Mouse (Mus musculus): Measurements from ENCODE around the gene Catsperg1.
"Not testable (repeated sequence)": the region's sequence is repeated elsewhere in the genome, so short reads cannot be mapped to it uniquely, and the experiment has no call there.

The Catsperg1 gene

DNA sequence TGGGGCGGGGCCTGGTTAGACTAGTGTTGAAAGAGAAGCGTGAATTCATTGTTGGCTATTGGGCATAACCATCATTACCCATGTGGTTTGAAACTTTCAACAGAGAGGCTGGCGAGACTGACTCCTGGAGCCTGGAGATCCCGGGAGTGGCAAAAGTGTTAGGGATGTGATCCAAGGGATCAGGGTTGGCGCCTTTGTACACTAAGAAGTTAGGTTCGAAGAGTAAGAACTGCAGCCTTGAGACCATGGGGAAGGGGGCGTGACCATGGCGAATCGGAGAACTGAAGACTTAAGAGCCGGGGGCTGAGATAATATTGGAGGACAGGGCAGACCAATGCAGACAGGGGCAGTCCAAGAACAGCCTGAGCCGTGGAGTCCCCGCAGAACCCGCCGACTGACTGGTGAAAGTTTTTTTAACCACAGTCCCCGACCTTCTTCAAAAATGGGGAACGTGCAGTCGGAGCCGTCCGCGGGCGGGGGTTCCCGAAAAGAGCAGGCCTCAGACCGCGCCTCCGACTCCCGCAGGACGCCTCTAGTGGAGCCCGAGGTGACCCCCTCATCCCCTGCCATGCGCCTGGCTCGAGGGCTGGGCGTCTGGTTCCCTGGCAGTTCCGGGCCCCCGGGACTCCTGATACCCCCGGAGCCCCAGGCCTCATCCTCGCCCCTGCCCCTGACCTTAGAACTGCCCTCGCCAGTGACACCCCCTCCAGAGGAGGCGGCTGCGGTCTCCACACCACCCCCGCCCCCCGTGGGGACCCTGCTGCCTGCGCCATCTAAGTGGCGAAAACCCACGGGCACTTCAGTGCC, 42.9 kb downstream of the Catsperg1 start:
- no peak for DNase-seq (ENCODE audit: low read depth, low spot score)

DNA sequence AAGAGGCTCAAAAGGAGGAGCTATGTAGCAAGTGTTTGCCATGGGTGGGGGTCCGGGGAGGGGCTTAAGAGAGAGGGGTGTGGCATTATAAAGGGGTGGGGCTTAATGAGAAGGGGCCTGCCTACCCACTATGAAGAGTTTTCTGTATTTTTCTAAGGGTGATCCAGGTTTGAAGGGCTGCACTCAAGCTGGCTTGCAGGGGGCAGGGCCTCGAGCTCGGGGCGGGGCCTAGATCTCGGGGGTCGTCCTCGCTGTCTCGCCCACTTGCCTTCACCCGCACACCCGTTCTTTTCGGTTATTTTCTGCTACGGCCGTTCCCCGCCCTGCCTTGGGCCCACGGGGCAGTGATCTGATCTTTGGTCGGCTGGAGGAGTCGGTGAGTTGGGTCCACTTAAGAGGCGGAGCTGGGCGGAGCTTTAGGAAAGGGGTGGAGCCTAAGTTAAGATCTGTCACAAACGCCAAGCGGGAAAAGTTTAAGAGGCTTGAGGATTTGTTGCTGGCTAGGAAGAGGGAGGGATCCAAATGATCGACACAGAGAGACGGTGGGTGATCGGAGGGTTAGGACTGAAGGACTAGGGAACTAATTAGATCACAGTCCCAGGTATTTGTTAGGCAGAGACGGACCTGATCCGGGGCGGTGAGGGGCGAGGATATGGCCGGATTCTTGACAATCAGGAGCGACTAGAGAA, 43.6 kb downstream of the Catsperg1 start, which contains the start of the genes Ggn and Spred3:
Gene Ggn (plus strand): TSS at position 145 of the 689 bp plus-strand sequence.
Gene Spred3 (minus strand): TSS at position 346 of the 689 bp plus-strand sequence.
- peak; percentile 92 for DNase-seq (ENCODE audit: low read depth, low spot score)

DNA sequence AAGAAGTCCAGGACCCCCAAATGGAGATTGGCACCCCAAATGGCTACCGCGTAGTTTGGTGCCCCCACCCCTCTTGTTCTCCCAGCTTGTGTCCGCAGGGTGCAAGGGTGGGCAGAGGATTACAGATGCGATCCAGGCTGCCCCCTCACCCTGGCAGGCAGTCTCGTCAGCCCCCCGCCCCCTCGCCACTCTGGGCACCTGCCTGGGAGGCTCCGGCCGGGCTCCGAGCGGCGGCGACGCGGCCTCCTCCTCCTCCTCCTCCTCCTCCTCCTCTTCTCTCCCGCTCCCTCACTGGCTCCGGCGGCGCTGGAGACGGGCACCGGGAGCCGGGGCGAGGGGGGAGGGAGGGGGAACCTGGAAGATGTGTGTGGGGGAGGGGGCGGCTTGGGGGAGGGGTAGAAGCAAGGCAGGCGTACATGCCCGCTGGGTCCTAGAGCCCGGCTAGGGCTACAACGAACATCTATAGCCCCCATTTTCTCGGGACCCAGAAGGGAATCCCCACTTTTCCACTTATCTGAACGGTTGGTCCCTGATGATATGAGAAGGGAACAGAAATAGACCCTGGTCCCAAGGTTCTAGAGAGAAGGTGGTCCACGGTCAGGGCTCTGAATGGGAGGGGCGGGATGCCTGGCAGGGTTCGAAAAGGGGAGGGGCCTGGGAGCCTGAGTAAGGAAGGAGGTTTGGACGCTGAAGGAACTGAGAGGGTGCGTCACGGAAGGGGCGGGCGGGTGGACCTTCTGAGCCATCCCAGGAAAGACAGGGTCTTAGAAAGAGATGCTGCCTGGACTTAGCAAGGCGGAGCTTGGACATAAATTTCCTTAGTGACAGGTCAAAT, 44.4 kb downstream of the Catsperg1 start:
- peak; percentile 97 for DNase-seq (ENCODE audit: low read depth, low spot score)

DNA sequence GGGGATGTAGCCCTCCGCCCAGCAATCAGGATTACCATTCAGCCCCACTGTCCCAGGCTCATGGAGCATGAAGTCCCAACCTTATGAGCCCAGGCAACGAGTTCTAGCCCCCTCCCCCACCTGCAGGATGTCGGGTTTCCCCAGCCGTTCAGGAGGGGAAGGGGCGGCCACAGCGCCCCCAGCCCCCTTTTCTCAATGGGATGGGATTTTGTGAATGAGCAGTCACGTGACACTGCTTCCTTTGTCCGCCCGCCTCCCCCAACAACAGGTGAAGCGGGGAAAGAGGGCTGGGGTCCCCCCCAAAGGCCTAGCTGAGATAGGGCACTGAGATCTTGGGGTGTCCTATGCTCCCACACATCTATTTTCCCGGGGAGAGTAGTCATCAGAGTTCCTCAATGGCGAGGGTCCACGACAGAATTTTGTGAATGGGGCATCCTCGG, 45.0 kb downstream of the Catsperg1 start:
- DNase-seq (ENCODE audit: low read depth, low spot score): peak; percentile 52

DNA sequence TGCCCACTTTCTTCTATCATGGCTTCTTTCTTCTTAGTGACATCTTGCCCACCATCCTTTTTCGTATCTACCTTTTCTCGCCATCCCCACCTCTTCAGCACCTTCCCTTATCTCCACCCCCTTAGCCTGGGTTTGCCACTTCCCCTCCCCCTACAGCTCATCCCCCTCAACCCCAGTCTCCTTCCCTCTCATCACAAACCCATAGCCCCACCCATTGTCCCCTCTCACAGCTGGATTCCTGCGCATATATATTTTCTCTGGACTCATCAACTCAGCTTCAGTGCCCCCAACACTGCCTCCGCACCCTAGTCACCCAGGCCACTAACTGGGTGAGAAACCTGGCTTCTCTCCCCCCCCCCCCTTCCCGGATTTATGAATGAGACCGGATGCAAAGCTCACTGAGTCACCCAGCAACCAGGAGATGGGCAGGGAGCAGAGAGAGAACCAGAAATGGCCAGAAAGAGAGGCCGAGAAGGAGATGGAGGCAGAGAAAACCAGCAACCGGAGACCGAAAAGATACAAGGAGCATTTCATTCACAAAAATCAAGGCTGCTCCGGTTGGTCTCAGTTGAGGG, 45.6 kb downstream of the Catsperg1 start:
- DNase-seq (ENCODE audit: low read depth, low spot score): peak; percentile 52

DNA sequence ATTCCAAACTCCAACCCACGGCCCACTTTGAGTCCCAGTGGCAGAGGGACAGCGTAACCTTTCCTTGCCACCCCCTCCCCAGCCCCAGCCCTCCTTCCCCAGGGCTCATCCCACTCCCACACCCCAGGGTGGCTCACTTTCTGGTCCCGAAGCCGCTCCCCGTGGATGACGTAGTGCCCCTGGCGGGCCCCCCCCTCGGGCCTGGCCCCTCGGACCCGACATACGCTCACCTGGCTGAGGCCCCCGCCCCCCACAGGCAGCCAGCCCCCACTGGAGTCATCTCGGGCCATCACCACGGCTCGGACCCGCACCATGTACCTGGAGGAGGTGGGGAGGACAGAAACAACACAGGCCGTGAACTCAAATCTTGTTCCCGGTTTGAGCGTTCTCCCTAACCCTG, 46.2 kb downstream of the Catsperg1 start:
- no peak for DNase-seq (ENCODE audit: low read depth, low spot score)

DNA sequence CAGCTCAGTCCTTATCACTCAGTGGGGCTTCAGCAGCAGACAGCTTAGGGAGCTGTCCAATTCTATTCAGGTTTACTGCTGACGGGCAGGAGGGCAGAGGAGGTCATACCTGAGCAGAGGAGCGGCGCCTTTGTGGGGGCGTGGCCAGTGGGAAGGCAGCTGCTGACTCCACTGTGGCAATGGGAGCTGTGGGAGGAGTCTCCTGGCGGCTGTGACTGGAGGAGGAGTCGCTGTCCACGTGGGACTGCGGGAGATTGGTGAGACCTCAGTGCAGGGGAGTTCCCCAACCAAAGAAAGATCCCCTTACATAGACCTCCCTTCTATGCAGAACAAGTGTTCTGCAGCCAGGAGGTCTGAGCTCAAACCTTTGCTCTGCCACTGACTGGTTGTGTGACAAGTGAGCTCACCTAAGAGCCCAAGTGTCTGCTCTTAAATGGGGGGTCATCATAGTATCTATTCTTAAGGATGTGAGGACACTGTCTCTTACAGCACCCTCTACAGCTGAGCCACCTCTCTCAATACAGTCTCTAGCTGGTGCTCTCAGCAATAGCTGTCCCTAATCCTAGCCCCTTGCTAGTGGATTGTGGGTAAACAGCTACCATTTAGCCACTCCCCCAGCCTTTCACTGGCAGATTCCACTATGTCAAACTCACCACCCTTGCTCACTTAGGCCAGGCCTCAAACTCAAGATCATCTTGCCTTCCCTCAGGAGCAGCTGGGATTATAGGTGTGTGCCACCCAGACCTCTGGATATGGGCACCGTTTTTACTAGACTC, 50.9 kb downstream of the Catsperg1 start:
- DNase-seq (ENCODE audit: low read depth, low spot score): peak; percentile 99

DNA sequence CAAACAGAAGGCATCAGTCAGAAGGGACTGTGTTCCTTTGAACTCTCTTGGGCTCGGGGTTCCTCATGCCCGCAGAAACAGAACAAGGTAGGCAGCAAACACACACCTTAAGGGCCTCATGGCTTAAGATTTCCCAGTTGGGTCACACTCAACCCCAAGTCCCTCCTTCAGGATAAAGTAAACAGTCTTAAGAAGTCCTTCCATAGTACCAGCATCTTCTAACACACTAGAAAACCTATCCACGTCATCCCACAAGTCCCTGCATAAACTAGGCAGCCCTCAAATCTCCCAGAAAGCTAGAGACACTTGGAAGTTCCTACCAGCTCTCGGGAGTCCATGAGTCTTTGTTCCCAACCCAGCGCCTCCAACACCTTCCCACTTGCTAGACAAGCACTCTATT, 51.5 kb downstream of the Catsperg1 start:
- DNase-seq (ENCODE audit: low read depth, low spot score): no peak

DNA sequence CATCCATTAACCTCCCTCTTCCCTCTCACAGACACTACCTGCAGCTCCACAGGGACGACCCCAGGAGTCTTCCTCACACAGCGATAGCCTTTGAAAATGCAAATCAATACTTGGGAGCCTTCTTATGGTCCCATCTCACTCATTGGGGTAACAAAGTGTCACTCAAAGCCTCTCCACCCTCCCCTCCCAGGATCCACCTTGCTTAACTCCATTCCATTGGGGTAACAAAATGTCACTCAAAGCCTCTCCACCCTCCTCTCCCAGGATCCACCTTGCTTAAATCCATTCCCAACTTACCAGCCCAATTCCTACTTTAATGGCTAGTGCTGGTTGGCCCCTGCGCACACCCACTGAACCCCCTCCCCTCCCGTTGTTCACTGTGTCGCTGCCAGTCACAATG, 55.6 kb downstream of the Catsperg1 start:
- DNase-seq (ENCODE audit: low read depth, low spot score): peak; percentile 99

DNA sequence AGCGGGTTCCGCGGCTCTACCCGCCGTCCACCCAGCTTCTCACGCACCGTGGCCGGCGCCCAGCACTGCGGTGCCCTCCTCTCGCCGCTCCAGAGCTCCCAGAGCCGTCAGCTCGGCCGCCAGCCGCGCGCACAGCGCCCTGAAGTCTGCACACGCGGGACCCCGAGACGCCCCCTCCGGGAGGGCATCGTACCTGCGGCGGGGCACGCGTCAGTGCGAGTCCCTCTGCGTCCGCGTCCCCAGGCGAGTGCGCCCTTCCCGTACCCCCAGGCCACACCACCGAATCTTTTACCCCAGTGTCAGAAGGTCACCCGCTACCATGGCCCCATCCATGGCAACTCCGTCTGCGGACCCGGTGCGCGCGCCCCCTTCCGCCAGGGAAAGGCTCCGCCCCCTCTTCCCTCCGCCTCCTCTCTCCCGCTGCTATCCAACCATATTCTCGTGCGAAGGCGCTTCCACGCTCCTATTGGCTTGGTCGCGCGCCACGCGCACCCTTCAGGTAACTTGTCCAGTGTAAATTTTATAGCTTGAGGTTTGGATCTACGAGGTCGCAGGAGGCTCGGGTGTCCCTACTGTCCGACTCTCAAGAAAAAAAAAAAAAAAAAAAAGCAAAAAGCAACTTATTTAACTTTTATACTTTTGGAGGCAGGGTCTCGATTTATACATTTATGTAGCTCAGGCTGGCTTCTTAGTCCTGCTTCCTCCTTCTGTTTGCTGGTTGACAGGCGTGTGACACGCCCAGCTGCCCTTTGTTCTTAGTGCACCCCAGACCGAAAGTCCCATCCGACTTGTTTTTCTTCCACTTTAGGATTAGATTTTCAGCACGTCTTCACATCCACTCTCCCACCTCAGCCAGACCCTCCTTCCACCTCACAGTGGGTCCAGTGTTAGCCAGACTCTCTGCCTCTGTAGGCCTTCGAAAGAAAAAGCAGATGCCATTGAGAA, 57.7 kb downstream of the Catsperg1 start, which contains the start of gene Fam98c:
Gene Fam98c (minus strand): TSS at position 397 of the 945 bp plus-strand sequence.
- DNase-seq (ENCODE audit: low read depth, low spot score): peak; percentile 93

DNA sequence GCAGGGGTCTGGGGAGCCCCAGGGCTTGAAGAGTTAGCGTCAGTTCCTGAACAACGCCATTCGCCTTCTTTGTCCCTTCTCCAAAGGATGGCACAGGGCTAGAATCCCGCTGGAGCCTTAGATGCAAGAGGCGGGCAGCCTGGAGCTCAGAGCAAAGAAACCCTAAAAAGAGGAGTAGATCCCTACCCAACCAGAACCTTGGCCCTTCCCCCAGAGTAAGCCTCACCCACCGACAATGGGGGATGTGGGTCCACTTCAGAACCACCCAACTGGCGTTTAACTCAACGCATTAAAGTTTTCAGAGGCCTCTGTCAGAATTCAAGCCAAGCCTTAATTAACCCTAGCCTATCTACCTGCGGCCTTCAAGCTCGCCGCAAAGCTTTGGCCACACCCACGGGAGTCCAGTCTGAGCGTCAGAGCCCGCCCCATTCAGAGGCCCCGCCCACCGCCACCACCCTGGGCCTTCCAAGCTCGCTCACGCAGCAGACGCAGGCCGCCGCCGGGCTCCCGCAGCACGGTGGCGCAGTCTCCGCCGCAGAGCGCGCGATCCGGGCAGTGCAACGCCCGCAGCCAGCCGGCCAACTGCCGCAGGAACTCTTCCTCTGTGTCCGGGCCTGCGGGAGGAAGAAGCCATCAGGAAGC, 58.5 kb downstream of the Catsperg1 start:
- DNase-seq (ENCODE audit: low read depth, low spot score): peak; percentile 93

DNA sequence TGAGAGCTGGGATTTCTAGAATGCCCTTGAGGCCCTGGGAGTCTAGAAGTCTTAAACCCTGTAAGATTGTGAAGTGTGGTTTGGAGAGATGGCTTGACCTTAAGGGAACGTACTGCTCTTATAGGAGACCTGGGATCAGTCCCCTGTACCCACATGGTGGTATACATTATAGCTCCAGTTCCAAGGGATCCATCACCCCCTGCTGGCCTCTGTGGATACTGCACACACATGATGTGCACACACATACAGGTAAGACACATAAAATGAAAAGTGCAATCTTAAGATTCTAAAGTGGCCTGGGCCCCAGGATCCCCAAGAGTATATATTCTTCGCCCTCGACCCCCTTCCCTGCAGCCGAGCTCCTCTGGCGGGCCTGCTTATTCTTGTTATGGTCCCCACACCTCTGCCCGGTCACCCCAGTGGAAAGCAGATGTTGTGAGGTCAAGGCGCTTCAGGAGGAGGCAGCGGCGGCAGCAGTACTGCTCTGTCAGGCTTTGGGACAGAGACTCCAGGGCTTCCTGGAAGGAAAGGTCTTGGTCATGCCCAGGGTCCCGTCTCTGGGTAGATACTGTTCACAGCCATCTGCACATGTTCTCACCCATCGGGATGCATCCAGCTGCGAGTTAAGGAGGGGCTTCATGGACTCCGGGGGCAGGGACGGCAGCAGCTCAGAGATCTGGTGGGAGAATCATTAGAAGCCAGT, 59.7 kb downstream of the Catsperg1 start:
- DNase-seq (ENCODE audit: low read depth, low spot score): peak; percentile 86

DNA sequence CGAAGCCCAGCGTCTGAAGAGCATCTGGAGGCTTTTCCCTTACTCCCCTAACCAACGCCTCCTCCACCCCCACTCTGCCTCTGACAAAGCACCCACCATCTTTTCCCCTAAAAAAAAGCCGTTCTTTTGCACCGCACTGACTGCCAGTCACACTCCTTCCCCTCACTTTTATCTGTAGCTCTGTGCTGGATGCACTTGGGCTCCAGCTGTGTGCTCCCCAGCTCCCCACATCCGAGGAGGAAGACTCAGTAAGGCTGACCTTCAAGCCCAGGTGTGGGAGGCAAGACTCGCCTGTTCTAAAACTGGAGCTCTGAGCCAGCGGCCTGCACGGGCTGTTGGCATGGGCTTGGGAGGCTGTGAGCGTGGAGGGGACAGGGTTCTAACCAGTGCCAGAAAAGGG, 62.3 kb downstream of the Catsperg1 start:
- DNase-seq (ENCODE audit: low read depth, low spot score): no peak

DNA sequence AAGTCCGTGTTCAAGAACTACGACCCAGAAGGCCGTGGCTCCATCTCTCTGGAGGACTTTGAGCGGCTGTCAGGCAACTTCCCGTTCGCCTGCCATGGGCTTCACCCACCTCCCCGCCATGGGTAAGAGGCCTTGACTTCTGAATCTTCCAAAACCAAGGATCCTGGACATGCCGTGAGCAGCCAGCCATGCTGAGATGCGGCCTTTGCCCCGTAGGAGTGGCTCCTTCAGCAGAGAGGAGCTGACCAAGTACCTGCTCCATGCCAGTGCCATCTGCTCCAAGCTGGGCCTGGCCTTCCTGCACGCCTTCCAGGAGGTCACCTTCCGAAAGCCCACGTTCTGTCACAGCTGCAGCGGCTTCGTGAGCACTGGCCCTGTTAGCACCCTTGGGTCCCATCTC, 65.1 kb downstream of the Catsperg1 start:
- DNase-seq (ENCODE audit: low read depth, low spot score): no peak

DNA sequence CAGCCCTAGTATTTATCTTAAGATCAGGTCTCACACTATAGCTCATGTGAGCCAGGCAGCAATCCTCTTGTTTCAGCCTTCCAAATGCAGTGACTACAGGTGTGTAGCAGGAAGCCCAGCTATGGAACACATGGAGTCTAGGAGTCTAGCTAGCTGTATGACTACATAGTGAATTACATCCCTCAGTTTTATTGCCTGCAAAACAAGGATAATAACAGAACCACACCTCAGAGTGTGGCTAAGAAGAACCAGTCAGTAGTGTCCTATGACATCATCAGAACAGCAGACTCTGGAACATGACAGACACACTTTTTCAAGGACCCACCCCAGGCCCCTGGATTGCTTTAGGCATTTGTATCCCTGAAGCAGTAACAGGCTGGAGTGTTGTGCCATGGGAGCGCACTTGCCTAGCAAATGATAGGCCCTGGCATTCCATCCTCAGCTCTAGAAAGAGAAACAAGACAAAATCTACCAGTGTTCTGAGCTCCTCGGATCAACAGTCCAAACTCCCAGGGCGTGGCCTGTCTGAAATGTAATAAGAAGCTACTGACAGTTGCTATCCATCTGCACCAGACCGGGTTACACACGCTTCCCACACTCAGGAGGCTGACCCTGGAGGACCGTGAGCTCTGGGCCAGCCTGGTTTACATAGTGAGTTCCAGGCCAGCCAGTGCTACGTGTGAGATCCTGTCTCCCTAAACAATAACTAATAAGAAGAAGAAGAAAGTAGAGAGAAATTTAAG, 67.0 kb downstream of the Catsperg1 start:
- no peak for DNase-seq (ENCODE audit: low read depth, low spot score)

DNA sequence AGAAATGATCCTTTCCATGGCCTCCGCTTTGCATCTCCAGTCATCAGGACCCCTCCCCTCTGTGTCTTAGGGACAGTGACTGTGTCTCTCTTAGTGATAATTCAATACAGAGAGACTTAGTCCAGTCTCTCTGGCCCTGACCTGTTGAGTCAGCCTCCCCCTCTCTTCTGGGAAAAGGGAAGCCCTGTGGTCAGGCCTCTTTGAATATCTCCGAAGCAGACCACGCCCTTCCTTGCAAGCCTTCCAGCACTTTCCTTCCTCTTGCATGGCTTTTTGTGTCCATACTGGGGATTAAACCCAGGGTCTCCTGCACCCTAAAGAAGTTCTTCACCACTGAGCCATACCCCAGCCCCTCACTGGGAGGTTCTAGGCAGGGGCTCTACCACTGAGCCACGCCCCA, 69.8 kb downstream of the Catsperg1 start:
- peak; percentile 62 for DNase-seq (ENCODE audit: low read depth, low spot score)

DNA sequence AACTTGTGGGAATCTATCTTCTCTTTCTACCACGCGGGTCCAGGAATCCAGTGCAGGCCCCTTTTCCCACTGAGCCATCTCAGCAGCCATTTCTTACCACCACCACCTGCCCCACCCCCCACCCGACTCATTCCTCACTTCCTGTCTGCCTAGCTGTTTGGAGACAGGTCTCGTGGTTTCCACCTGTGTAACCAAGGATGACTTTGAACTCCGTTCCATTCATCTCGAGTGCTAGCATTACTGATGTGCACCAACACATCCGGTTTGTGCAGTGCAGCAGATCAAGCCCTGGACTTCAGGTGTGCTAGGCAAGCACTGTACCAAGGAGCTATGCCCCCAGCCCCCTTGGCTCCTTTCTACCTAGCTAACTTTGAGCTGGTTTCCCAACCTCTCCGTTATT, 72.4 kb downstream of the Catsperg1 start:
- no peak for DNase-seq (ENCODE audit: low read depth, low spot score)

DNA sequence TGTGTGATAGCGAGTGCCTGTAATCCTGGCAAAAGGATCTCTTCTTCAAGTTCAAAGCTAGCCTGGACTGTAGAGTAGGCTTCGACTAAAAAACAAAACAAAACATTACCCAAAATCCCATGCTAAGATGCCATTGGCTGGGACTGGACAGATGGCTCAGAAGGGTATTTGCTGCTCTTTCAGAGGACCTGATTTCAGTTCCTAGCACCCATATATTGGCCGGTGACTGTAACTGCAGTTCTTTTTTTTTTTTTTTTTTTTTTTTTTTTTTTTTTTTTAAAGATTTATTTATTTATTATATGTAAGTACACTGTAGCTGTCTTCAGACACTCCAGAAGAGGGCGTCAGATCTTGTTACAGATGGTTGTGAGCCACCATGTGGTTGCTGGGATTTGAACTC, 74.6 kb downstream of the Catsperg1 start:
- DNase-seq (ENCODE audit: low read depth, low spot score): not testable (repeated sequence)

Measured in R1 (cell line).